Mouse (Mus musculus): ENCODE data around the gene Osbpl9.

Gene Osbpl9

DNA sequence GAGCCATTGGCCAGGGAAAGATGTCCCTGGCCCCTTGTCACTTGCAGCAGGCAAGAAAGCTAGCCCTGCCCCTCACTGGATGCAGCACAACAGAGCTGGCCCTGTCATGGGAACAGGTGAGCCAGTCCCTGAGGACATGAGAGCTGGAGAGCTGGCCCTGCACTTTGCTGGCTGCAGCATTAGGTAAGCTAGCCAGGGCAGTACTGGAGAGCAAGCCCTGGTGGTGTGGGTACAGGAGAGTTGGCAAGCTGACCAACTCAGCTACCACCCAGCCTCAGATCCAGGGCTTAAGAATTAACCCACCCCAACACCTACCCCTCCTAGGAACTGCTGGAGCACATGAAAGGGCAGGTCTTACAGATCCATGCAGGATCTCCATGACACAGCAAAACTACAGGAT lies 73.1 kb downstream of the Osbpl9 start:
- peak; percentile 22 for DNase-seq

DNA sequence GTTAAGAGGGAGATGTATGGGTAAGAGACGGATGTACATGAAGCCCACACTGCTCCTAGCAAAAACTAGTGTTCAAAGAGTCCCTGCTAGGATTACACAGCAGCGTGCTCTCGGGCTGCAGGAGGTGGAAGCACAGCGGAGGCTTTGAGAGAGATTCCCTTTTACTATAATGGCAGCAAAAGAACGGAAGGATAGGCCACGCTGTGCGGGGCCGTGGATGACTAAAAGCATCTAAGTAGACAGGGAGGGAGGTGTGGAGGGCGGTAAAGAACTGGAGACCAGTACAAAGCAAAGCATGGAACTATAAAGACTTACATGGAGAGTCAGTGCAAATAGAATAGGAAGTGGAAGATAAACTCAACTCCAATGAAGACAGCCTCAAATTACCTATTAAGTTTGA lies 74.1 kb downstream of the Osbpl9 start:
- DNase-seq, result no peak

DNA sequence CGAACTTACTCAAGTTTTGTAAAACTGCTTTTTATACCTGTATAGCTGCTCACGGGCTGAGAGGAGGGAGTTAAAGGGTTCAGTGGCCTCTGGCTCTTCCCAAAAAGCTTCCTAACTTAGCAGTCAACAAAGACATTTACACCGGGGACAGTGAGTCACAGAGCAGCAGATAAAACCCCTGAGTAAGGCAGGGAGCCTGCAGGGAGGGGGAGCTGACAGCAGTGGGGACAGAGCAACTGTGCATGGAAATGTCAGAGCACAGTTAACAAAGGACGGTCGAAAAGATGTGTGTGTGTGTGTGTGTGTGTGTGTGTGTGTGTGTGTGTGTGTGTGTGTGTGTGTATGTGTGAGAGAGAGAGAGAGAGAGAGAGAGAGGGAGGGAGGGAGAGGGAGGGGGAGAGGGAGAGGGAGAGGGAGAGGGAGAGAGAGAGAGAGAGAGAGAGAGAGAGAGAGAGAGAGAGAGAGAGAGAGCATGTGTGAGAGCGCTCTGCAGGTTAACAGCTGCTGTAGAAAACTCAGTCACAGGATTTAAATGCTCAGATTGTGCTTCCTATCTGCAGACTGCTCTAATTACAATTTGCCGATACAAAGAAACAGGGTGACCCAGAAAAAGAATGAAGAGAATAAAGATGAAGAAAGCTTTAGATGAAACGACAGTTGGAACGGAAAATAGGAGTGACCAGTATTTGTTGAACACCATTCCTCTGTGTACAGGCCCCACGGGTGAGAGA lies 75.1 kb downstream of the Osbpl9 start:
- DNase-seq, result no peak

DNA sequence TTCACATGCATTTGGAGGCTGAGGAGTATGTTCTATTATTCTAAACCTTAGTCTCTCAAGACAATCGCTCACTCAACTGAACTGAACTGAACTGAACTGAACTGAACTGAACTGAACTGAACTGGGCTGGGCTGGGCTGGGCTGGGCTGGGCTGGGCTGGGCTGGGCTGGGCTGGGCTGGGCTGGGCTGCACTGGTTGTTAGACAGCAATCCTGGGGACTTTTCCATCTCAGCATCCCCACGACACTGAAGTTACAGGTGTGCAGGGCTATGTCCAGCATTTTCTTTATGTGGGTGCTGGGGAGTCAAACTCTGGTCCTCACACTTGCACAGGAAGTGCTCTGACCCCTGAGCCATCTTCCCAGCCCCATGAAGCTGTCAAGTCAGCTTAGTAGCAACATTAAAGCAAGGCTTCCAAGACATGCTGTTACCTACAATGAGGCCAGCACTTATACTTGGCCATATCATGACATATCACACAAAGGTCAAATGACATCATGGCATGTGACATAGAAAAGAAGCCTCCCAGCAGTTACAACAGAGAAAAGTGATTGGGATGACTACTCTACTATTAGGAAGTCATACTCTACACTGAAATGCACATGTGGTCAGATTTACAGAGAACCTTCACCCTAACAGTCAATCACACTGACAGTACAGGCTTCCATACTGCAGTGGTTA lies 76.2 kb downstream of the Osbpl9 start:
- no peak for DNase-seq

DNA sequence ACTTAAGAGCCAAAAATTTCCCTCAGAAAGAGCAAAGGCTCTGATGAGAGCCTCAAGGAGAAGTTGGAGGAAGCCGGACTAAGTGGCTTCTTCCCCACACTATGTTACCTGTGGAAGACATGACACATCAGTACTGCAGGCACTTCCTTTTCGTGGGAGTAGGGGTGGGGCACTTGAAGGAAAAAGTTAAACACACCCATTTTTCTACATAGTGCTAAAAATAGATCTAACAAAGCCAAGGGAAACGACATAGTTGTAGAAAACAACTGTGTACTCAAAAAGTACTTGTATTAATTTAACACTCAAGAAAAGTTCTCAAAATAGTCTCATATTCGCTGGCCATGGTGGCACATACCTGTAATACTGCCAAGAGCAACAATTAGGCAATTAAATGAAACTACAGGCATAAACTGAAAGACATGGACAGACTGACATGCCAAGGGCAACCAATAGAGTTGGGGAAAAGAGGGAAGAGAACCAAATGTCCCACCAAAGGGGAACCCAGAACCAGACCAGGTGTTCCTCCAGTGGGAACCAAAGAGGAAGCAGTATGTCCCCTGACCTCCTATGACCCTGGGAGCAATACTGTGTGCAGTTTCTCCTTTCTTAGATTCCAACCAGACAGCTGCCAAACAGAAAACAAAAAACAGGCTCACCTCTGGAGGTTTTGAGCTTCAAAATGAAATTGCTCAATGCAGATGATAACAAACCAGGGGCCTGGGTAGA lies 79.1 kb downstream of the Osbpl9 start:
- DNase-seq, result no peak

DNA sequence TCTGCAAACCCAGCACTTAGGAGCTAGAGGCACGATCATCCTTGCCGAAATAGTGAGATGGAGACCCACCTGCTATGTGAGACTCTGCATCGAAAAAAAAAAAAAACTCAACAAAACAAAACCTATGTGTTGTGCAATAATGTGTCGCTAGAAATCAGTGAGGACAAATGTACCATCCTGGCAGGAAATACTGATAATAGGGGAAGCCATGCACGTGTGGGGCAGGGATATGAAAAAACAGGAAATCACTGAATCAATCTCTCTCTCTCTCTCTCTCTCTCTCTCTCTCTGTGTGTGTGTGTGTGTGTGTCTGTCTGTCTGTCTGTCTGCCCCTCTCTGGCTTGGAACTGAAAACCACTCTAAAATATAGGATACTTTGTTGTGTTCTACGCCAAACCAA lies 81.3 kb downstream of the Osbpl9 start:
- DNase-seq, result no peak

DNA sequence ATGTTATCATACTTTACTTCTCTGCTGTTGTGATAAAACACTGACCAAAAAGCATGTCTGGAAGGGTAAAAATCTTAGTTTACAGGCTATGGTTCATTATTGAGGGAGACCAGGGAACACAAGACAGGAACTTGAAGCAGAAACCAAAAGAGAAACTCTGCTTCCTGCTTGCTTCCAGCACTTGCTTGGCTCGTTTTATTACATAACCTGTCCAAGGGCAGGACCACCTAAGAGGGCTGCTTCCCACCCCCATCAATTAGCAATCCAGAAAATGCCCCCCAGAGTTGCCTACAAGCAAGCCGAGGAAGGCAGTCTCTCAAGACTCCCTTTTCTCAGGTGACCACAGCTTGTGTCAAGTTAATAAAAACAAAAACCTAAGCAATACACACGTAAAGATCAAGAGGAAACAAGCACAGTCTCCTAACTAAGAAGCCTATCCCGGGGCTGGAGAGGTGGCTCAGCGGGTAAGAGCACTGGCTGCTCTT lies 82.4 kb downstream of the Osbpl9 start:
- no peak for DNase-seq

DNA sequence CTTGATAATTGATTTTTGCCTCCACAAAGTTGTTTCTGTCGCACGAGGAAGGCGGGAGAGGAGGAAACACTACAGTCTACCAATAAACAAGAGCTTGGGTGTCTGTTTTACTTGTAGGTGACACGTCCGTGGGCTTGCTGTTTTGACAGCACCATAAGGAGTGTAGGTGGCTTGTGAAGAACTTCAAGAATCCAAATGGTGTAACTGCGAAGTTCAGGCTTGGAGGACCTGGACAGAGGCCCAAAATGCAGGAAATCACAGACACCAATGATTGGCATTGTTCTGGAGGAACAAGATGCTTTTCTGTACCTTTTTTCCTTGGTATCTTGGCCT lies 83.8 kb downstream of the Osbpl9 start:
- no peak for DNase-seq

DNA sequence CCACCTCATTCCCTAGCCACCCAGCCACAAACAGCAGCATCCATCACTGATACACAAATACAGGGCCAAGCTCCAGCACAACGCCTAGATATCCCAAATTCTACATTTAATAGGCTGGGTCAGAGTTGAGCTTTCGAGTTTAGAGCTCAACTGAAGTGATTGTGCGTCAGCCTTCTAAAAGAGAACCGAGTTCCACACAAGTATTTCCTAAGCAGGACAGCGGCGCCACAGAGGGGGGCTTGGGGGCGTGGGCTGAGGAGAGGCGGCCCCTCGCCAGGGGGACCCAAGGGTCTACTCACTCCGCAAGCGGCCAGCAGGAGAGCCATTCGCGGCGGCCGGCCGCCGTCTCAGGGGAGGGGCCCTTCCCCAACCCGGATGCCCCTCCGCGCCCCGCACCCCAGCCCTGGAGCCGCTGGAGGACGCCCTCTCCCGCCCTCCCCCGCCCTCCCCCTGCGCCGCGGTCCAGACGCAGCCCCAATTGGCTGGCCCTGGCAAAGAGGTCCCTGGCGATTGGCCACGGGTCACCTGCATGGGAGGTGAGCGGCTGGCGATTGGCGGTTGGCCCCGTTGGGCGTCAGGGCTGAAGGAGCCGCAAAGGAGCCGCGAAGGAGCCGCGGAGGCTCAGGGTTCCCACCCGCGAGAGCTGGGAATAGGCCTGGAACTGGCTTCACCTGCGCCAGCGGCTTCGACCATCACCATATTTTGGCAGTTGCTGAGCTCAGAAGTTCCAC lies 84.3 kb downstream of the Osbpl9 start:
- peak; percentile 97 for DNase-seq

DNA sequence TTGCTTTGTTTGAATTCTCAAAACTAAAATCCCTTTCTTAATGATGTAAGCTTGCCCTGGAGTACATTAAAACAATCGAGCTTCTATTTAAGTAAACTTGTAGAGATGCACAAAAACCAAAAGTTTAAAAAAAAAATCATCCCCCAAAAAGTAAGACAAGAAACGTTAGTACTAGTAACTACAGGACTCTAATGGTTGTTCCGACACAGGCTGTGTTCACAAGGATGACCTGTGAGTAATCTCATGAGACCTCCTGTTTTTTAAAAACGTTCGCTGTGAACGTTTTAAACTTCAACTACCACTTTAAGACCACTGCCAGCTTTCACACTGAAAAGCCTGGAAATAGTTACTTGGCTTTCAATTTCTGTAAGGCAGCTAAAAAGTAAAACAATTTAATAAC lies 85.1 kb downstream of the Osbpl9 start:
- no peak for DNase-seq

DNA sequence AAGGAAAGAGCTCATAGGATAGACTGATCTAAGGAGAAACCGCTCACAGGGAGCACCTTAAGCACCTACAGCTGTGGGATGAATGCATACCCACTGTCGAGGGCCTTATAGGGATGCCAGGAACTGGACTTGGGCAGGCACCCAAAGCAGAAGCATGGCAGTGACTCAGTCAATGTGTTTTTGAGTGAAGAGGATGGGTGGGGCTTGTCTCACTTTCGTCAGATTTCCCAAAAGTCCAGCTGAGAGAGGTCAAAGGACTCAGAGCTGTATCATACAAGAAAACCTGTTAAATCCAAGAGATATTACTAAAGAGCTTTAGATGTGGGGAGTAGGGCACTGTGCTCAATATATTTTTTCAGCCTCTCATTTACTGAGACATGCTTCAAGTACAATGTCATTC lies 85.6 kb downstream of the Osbpl9 start:
- peak; percentile 43 for DNase-seq

DNA sequence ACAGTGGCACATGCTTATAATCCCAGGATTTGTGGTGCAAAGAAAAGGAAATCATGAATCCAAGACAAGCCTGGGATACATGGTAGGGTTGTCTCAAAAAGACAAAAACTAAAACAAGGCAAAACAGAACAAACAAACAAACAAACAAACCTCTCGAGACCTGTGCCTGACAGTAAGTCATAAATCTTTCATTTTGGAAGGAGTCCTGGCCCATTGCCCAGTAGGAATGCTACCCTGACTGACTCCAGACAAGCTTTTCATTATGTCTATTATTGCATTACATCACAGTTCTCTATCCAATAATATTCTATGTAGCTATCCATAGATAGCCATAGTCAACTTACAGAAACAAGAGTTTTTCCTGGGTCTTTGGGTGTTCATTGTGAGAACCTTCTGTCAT lies 86.3 kb downstream of the Osbpl9 start:
- peak; percentile 52 for DNase-seq

DNA sequence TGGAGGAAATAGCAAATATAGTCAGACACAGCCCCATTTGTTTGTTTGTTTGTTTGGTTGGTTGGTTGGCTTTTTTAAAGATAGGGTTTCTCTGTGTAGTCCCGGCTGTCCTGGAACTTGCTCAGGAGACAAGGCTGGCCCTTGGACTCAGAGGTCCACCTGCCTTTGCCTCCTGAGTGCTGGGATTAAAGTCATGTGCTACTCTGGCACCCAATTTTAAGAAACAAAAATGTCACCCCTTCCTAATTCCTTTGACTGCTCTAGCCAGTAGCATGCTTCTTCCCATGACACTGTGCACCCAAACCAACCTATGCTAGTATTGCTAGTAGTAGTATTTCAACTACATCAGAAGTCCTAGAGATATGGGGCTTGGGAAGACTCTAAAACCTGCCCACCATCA lies 87.8 kb downstream of the Osbpl9 start:
- no peak for DNase-seq

DNA sequence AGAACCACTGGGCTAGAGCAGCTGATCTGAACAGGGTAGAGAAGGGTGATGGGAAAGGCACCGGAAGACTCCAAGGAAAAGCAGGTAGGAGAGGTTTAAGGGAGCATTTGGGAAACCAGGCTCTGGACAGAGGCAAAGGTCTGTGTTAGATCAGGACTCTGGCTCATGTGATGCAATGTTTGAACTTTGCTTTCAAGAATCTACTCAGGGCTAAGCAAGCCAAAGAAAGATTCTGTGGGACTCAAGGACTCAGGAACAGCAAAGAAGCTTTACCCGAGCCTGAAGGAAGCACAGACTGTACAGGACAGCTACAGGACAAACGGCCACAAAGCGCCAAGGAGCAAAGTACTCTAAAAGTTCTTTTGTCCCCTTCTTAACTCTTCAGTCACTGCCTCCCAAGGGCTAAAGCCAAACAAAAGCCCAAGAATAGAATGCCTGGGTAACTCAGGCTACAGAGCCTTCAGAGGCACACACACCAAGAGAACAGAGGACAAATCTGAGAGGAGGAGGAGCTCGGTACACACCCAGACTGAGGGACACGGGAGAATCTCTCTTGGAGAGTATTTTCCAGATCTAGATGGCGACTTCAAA lies 89.1 kb downstream of the Osbpl9 start:
- no peak for DNase-seq

DNA sequence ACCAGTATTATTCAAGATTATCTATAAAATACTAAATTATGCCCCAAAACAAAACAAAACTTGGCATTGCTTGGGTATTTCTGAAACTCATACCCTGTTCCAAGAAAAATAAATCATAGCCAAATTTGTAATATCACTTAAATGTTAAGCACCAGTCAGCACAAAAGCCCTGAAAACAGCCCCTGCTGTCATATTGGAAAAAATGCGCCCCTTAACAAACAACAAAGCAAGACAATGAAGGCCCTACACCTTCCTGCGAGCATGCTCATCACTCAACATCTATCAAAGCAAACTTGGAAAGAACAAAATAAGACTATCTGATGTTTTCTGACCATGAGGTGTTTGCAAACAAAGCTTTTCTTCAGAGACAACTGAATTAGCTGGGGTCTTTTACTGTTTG lies 91.1 kb downstream of the Osbpl9 start:
- no peak for DNase-seq

DNA sequence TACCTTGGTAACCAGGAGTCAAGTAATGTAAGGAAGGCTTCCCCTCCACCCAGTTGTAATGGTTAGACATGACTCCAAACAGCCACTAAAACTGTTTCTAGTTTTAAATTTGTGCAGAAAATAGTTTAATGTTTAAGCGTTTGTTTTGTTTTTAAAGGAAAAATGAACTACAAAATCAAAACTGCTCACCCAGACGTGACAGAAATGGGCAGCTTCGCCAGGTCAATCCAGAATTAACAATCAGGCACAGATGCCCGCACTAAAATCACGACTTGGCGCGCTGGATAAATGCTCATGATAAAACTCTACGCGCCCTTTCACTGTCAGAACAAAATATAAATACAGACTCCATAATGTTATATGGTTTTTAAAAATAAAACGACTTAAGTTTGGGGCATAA lies 92.4 kb downstream of the Osbpl9 start:
- no peak for DNase-seq

DNA sequence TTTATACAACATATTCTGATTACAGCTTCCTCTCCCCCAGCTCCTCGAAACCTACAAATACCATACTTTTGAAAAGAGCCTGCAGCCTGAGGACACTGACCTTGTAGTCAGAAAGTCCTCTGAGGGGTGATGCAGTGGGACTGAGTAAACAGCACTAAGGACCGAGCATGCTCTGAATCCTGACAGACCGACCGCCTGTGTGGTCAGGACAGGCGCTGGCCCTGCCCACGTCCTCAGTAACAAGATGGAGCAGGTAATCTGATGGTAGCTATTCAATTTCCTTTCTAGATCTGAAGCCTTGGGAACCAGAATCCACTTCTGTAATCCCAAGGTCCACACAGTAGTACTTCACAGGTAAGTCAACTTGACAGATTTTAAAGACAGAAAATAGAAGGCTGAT lies 93.1 kb downstream of the Osbpl9 start:
- DNase-seq, result no peak

DNA sequence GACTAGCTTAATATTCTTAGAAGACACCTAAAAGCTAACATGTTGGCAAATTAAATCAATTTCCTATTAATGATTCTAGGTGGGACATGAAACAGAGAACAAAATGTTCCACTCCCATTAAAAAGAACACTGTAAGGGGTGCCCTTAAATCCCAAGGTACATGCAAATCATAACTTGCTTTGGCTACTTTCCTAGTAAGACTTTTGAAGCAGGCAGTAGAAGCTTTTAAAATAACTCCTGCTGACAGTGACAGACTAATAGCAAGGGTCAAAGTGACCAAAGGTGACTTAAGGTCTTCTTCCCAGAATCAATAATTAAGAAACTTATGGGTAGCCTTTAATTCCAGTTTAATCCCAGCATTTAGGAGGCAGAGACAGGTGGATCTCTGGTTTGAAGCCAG lies 95.5 kb downstream of the Osbpl9 start:
- DNase-seq, result no peak

DNA sequence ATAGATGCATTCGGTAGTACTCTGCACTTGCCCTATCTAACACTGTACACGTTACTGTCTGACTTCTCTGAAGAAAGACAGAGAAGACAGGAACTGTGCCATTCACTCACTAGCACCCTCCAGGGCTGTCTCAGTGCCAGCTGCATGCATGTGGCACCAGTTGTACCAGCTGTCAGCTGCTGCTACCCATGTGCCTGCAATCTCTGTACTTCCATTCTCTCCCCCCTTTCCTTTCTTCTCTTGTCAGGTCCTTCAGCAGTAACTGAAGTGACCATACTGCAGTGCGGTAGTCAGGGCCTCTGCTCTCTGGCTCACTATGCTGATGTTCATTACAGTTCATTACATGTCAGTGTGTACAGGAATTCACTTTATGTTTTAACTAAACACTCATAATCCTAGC lies 96.0 kb downstream of the Osbpl9 start:
- DNase-seq, result no peak

DNA sequence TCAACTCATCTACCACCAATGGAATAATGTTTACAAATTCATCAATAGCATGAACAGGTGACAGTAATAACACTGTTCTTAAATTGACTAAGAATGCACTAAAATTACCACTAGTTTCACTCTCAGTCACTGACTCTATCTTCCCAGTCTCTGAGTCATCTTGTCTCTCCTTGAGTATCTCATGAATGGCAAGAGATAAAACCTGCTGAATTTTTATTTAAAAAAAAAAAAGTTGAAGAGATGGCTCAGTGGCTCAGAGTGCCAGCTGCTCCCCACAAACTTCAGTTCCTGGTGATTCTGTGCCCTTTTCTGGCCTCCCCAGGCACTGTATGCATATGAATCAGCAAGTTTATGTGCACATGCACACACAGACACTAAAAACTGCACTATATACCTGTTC lies 96.8 kb downstream of the Osbpl9 start:
- DNase-seq, result no peak

DNA sequence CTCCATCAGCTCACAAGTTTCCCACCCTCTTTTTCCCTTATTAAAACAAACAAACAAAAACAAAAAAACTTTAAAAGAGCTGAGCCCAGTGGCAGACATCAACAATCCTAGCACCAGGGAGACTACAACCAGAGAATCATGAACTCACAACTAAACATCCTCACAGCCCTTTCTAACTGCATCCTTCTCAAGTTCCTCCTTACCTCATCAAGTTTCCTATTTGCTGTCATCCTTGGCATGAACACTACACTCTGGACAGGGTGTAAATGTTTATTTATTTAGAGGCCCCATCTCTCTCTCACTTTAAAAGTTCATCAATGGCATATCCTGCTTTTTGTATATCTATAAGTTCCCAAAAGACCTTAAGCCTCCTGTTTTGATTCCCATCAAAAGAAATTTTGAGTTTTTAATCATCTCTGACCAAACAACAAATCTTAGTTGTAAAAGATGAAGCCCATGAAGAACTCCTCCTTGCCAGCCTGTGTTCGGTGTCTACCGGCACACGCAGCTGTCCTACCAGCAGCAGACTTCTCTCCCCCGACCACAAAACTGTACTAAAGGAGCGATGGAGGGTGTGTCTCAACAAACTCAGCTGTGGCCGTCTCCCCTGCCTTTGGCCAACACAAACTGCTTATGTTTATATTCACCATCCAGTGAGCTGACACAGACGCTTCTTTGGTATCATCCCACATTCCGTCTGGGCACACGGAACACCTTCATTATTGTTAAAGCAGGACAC lies 98.8 kb downstream of the Osbpl9 start:
- no peak for DNase-seq

DNA sequence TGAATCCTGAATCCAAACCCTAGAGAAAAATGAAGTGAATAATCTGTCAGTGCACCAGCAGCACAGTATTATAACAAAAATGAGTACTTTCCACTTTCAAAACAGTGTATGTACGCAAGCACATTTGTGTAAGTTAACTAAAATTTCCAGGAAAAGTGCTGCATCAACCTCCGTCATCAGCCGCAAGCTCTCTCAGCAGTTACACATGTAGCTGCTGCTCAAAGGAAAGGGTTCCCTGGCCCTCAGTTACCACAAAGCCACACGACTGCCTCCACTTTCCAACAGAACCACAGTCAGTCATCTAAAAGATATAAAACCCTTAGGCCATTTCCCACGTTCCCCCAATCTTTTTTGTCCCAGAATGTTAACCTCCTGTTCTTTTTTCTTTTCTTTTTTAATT lies 99.5 kb downstream of the Osbpl9 start:
- DNase-seq, result no peak

All from kidney, postnatal 10 days (tissue).